Mouse (Mus musculus) intestine, embryonic 14.5 days (tissue): ENCODE results near the gene Arhgef2. TPM values are rescaled to one million over a fixed set of nuclear protein-coding genes. Genes with fewer than 3 reads are reported as not detected.

ENCODE experiments used
- ATAC-seq: fragments of 200-750 bp; cut with Nextera tagmentation; replicated peaks from 2 replicates; pipeline ENCODE4 v1.8.0; 2017; ENCODE audit warnings: low read depth, moderate number of reproducible peaks, moderate TSS enrichment, moderate library complexity; ENCODE audit not compliant: low FRiP score, low TSS enrichment
- DNase-seq: peaks from one replicate; pipeline ENCODE4 v3.0.0-alpha.2; 2018; ENCODE audit warnings: low spot score
- H3K27ac ChIP-seq: fragments of 300-500 bp; sonication (generic); 2 replicates; pipeline ENCODE4 v1.5.1; 2014; ENCODE audit warnings: low read depth, mild to moderate bottlenecking, control low read depth
- H3K27me3 ChIP-seq: fragments of 300-500 bp; sonication (generic); replicated peaks from 2 replicates; pipeline ENCODE4 v1.6.1; 2014; ENCODE audit warnings: low read length, control low read depth; ENCODE audit not compliant: control insufficient read depth, insufficient read depth
- H3K36me3 ChIP-seq: fragments of 300-500 bp; sonication (generic); 2 replicates; pipeline ENCODE4 v1.6.1; 2014; ENCODE audit warnings: low read length, control low read depth; ENCODE audit not compliant: control insufficient read depth, insufficient read depth
- H3K4me1 ChIP-seq: fragments of 300-500 bp; sonication (generic); replicated peaks from 2 replicates; pipeline ENCODE4 v1.6.1; 2014; ENCODE audit warnings: low read length, control low read depth, mixed read lengths; ENCODE audit not compliant: control insufficient read depth, insufficient read depth
- H3K4me2 ChIP-seq: fragments of 300-500 bp; sonication (generic); 2 replicates; pipeline ENCODE4 v1.6.1; 2014; ENCODE audit warnings: low read length
- H3K4me3 ChIP-seq: fragments of 300-500 bp; sonication (generic); 2 replicates; pipeline ENCODE4 v1.5.1; 2014; ENCODE audit warnings: low read depth, low read length, control low read depth, mixed read lengths
- H3K9ac ChIP-seq: fragments of 300-500 bp; sonication (generic); 2 replicates; pipeline ENCODE4 v1.6.1; 2014; ENCODE audit warnings: mild to moderate bottlenecking, low read length
- H3K9me3 ChIP-seq: fragments of 300-500 bp; sonication (generic); 2 replicates; pipeline ENCODE4 v1.6.1; 2016; ENCODE audit warnings: low read length, control low read depth; ENCODE audit not compliant: control insufficient read depth
- WGBS: fragments of 180-500 bp; shearing (Covaris S2); extraction: QIAGEN DNeasy Blood & Tissue Kit; methylation state at CpG from one replicate; pipeline ENCODE4 v1.1.7; 2014; 5-methylcytosine and 5-hydroxymethylcytosine counted together
- polyA plus RNA-seq: library from polyadenylated mRNA; unstranded; fragments of >200 nt; fragmentation: Nextera tagmentation; extraction: Ambion mirVana; gene quantifications from 2 replicates; pipeline ENCODE4 v1.2.1, GENCODE M21; 2014

The Arhgef2 gene
- polyA plus RNA-seq, 1 experiment from 2014 or later: 87.0 TPM

DNA sequence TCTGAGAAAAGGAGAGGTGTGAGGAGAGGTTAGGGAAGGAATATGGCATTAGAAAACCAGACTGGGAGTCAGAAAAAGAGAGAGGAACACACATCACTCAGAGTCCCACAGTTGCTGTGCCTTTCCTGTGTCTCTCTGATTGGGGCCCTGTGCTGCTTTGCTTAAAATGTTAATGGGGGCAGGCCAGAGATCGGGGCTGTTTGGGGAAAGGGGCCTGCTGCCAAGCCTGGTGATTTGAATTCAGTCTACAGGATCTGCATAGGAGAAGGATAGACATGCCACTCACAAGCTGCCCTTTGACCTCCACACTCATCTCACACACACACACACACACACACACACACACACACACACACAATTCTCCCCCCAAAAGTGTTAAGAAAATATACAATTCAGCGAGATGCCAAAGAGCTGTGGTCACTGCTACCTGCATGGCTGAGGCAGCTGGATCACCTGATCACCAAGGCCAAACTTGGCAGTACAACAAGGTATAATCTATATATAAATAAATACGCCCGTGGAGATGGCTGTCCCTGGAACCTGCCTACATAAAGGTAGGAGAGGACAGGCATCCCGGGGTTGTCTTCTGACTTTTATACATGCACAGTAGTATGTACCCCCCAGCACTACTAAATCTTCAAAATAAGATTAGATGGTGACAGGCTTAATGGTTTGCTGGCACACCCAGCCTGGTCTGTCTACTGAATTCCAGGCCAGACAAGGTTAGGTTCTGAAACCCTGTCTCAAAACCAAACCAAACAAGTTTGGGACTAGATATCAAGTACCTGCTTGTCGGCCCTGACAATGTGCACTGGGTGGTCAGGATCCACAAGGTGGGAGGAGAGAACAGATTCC is 48.0 kb downstream of the Arhgef2 start:
- peaks cover 1% of the 10 kb centered on the region; the same call in 1 of the 2 replicates for H3K36me3 ChIP-seq
- no peaks in the 10 kb centered on the region for H3K27me3 ChIP-seq
- DNase-seq: no peak
- WGBS: 68% methylated on average over 6 of the region's 6 CpGs
- no peak overlapping the region for H3K4me3 ChIP-seq
- no peak overlapping the region for H3K9ac ChIP-seq
- no peaks in the 10 kb centered on the region for H3K4me1 ChIP-seq
- no peaks in the 10 kb centered on the region for H3K9me3 ChIP-seq
- H3K27ac ChIP-seq: no peak overlapping the region
- H3K4me2 ChIP-seq: no peak overlapping the region
- no peak for ATAC-seq

DNA sequence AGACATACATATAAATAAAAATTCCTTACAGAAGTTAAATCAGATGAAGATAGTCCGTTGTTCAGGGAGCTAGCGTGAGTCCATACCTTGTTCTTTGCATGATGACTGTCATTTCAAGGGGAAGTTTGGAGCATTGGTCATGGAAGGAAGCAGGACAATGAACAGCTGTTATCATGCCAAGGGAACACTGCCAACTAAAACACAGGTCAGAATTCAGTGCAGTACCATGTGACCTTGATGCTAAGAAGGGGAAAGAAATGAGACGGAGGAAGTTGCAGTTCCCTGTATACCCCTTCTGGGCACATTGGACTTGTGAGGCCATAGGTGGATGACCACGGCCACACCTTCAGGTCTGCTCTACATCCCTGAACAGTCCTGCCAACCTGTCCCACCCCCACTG is 48.9 kb downstream of the Arhgef2 start:
- ATAC-seq (no peak), DNase-seq (no peak)
- Histone ChIP-seq H3K4me1 (no peaks in the 10 kb centered on the region), H3K36me3 (no peaks in the 10 kb centered on the region), H3K27ac (no peak overlapping the region), H3K4me3 (no peak overlapping the region), H3K9me3 (no peaks in the 10 kb centered on the region), H3K9ac (no peak overlapping the region), H3K4me2 (no peak overlapping the region), H3K27me3 (no peaks in the 10 kb centered on the region)
- WGBS: 87% methylated on average over 4 of the region's 4 CpGs

DNA sequence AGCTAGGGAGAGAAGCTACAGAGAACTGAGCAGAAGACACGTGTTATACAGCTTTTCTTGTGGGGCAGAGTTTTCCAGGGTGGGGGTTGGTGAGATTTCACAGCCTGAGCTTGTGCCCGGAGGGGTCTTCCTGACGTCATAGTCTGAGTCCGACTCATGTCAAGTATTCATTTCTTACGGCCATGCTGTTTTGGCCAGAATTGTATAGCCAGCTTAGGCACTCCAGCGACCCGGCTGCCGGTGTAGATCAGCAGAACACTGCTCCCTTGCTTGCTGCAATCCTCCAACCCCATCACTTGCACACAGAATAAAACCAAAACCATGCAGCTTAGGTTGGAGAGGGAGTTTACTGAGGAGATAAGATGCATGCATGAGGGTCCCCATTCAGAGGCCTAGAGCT is 49.9 kb downstream of the Arhgef2 start:
- Histone ChIP-seq H3K4me1 (no peaks in the 10 kb centered on the region), H3K9me3 (no peaks in the 10 kb centered on the region), H3K9ac (no peak overlapping the region), H3K4me3 (no peak overlapping the region), H3K4me2 (no peak overlapping the region), H3K27ac (no peak overlapping the region), H3K27me3 (no peaks in the 10 kb centered on the region), H3K36me3 (no peaks in the 10 kb centered on the region)
- 75% methylated on average over 8 of the region's 8 CpGs for WGBS
- DNase-seq (no peak), ATAC-seq (no peak)

DNA sequence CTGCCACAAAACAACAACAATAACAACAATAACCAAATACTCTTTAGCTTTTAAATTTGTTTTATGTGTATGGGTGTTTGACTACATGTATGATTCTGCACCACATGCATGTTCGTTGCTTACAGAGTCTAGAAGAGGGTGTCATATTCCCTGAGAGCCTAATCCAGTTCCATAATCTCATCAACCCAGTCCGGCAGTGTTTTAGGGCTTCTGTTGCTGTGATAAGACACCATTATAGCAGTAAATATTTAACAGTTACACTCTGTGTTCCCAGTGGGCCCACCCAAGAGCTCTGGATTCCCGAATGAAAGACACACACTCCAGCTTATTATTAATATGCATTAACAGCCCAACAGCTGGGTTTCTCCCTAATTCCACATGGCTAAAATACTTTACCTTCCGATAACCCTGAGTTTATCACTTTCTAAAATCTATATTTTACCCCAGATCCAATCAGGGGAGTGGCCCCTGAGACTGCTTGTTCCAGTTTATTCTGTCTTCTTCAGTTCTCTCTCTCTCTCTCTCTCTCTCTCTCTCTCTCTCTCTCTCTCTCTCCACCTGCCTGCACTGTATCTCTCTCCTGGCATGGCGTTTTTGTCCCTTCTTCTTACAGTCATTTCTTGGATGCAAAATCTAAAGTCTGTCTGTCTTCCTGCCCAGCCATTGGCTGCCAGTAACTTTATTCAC is 52.8 kb downstream of the Arhgef2 start:
- no peak for ATAC-seq
- Histone ChIP-seq H3K27ac (no peak overlapping the region), H3K36me3 (no peaks in the 10 kb centered on the region), H3K9me3 (no peaks in the 10 kb centered on the region), H3K27me3 (no peaks in the 10 kb centered on the region), H3K9ac (no peak overlapping the region), H3K4me1 (no peaks in the 10 kb centered on the region), H3K4me3 (no peak overlapping the region), H3K4me2 (no peak overlapping the region)
- WGBS: 51% methylated on average over 5 of the region's 5 CpGs
- no peak for DNase-seq

DNA sequence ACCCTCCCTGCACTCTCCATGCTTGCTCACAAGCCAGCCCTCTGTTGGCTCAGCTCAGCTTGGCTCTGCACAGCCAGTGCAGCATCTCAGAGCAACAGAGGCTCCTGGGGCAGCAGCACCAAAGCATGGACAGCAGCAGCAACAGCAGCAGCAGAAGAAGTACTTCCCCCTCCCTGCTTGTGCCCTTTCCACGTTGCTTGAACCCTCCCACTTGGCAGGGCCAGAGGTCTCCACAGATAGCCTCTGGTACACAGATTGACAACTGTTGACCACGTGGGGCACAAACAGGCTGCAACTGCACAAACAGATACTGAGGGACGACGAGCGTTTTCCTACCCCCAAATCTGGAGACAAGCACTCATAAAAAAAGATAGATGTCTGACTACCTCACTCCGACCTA is 54.0 kb downstream of the Arhgef2 start:
- Histone ChIP-seq H3K27ac (no peak overlapping the region), H3K9ac (no peak overlapping the region), H3K4me2 (no peak overlapping the region), H3K36me3 (no peaks in the 10 kb centered on the region), H3K27me3 (no peaks in the 10 kb centered on the region), H3K9me3 (no peaks in the 10 kb centered on the region), H3K4me1 (no peaks in the 10 kb centered on the region), H3K4me3 (no peak overlapping the region)
- no peak for ATAC-seq
- 29% methylated on average over 6 of the region's 6 CpGs for WGBS
- no peak for DNase-seq

DNA sequence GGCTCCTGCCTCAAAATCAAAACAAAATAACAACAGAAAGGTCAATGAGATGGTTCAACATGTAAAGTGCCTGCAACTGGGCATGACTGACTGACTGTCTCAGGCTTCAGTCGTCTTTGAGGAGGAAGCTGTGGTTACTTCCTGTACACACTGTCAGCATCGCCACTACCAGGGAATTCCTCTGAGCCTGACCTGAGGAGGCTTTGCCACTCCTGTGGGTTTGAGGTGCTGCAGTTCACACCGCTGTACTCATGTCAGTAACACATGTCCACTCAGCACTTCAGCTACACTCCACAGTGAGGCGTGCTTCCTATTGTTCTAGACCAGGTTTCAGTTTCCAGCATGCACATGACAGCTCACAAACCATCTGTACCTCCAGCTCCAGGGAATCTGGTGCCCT is 58.3 kb downstream of the Arhgef2 start:
- Histone ChIP-seq H3K9ac (no peak overlapping the region), H3K36me3 (no peaks in the 10 kb centered on the region), H3K27ac (no peak overlapping the region), H3K4me3 (no peak overlapping the region), H3K4me2 (no peak overlapping the region), H3K9me3 (no peaks in the 10 kb centered on the region), H3K4me1 (no peaks in the 10 kb centered on the region), H3K27me3 (no peaks in the 10 kb centered on the region)
- ATAC-seq (no peak), DNase-seq (no peak)
- 81% methylated on average over 4 of the region's 4 CpGs for WGBS

DNA sequence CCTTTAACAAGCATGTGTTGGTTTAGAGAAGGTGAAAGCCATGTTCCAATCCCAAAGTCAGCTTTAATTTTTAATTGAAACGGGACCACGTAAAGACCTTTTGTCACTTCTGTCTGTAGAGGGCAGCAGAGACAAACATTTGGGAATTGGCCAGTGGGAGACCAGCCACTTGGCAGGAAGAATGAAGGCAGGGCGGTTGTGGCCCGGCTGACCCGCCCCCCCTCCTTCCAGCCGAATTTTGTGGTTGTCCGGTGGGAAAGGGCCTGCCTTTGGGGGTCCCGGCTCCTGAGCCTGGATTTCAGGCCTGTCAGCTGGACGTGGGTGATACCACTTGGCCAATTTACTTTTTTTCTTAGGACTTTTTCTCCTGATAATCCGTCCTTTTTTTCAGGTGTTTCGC is 71.6 kb downstream of the Arhgef2 start:
- Histone ChIP-seq H3K9ac (peak overlapping the region; percentile 34; the same call in 1 of the 2 replicates), H3K4me1 (no peaks in the 10 kb centered on the region), H3K36me3 (no peaks in the 10 kb centered on the region), H3K4me2 (peak overlapping the region; percentile 55), H3K9me3 (no peaks in the 10 kb centered on the region), H3K4me3 (peak overlapping the region; percentile 20), H3K27ac (no peak overlapping the region), H3K27me3 (no peaks in the 10 kb centered on the region)
- peak; percentile 83 for DNase-seq
- peak; percentile 68; the same call in 1 of the 2 replicates for ATAC-seq
- WGBS: 11% methylated on average over 11 of the region's 11 CpGs

DNA sequence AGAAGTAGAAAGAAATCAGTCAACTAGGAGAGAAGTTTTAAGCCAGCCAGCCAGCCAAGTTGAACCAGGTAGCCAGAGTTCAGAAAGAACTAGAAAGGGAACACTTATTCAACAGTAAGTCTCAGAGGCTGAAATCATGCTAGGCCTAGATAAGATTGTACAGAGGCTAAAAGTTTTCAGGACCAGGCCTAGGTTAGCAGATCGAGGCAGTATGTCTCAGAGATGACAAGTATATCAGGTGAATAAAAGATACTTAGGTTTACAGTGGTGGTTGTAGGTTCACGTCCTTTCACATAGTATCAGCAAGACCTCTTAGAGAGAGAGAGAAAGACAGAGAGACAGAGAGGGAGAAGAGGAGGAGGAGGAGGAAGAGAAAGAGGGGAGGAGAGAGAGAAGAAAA is 78.0 kb downstream of the Arhgef2 start:
- peak overlapping the region; percentile 97; the same call in 1 of the 2 replicates for H3K27ac ChIP-seq
- H3K36me3 ChIP-seq: peaks cover 15% of the 10 kb centered on the region
- 74% methylated on average over 2 of the region's 2 CpGs for WGBS
- no peak overlapping the region for H3K4me3 ChIP-seq
- no peak overlapping the region for H3K4me2 ChIP-seq
- H3K4me1 ChIP-seq: peaks cover 6% of the 10 kb centered on the region
- DNase-seq: no peak
- no peak overlapping the region for H3K9ac ChIP-seq
- H3K27me3 ChIP-seq: no peaks in the 10 kb centered on the region
- ATAC-seq: no peak
- no peaks in the 10 kb centered on the region for H3K9me3 ChIP-seq
